Comparison of ENCODE assay signal across 8 mouse cellular contexts in the genomic region with DNA sequence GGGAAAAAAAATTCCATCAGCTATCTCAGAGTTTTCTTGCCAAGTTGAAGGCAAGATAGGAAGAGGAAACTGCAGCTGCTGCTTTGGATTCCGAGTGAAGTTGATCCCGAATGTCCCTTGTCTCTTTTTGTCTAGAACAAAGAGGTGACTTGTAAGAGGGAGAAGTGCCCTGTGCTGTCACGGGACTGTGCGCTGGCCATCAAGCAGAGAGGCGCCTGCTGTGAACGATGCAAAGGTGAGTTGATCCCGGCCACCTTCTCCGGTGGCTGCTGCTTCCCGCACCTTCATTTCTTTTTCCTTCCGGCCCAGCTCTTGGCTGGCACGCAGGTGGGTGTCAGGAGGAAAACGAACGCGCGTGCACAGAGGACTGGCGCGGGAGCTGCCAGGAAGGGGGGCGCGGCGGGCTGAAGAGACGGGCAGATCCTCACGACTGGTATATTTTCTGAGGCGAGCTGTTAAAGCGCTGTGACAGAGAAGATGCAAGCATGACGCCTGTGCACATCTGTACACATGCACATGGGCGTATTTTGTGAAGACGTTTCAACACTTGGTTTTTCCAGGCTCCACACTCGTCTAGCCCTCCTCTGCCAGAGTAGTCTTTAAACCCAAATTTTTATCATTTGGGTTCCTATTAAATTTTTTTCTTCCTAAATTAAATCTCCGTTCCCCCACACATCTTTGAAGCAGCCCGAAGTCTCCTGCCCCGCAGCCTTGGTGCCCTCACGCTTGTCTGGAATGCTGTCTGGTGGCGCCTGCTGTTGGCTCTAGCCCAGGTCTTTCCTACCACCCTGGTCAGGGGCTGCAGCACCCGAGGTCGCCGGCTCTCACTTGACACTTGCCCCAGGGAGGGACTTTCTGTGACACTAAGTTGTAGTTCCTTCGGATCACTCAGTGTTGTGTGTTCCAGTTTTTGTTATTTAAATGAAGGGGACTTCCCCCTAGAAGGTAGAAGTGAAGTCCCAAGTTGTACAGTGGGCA. TPM values are rescaled to one million over a fixed set of nuclear protein-coding genes. Genes with fewer than 3 reads are reported as not detected.
A peak's percentile ranks its signal among the peaks of the same experiment; 100 is the strongest.
DNase-seq lines count a peak whose midpoint lies in the region; ATAC-seq and TF ChIP-seq lines count a peak whose summit lies in the region.

No protein-coding gene starts in this region.

- H3K4me2 ChIP-seq in heart, embryonic 13.5 days = peak overlapping the region; percentile 59
- peak overlapping the region; percentile 47 for H3K4me2 ChIP-seq in limb, embryonic 15.5 days

- WGBS in heart, embryonic 13.5 days = 48% methylated on average over 37 of the region's 37 CpGs
- WGBS in limb, embryonic 15.5 days = 41% methylated on average over 37 of the region's 37 CpGs

- H3K4me3 ChIP-seq in gastrocnemius, adult 2 months = peak overlapping the region; percentile 63
- H3K4me3 ChIP-seq in heart, embryonic 13.5 days = peak overlapping the region; percentile 39
- H3K4me3 ChIP-seq in limb, embryonic 15.5 days = peak overlapping the region; percentile 21

- H3K9ac ChIP-seq in heart, embryonic 13.5 days = peak overlapping the region; percentile 34; the same call in 1 of the 2 replicates
- H3K9ac ChIP-seq in limb, embryonic 15.5 days = no peak overlapping the region

- peaks cover 20% of the 10 kb centered on the region for H3K4me1 ChIP-seq in heart, embryonic 13.5 days
- H3K4me1 ChIP-seq in limb, embryonic 15.5 days = peaks cover 21% of the 10 kb centered on the region

- no peak for ATAC-seq in heart, embryonic 13.5 days (ENCODE audit: extremely low read depth, insufficient number of reproducible peaks, low FRiP score, low TSS enrichment)
- ATAC-seq in limb, embryonic 15.5 days (ENCODE audit: insufficient number of reproducible peaks, low FRiP score, low TSS enrichment, low read depth) = no peak

- H3K36me3 ChIP-seq in heart, embryonic 13.5 days = peaks cover 7% of the 10 kb centered on the region; the same call in 1 of the 2 replicates
- no peaks in the 10 kb centered on the region for H3K36me3 ChIP-seq in limb, embryonic 15.5 days

- intact Hi-C loops in gastrocnemius, adult 2 months (cut with DNase I) = no loop called here
- intact Hi-C loops in gastrocnemius, postnatal 36 days (cut with DNase I) = no loop called here

- H3K27me3 ChIP-seq in heart, embryonic 13.5 days (replicated peaks) = no peaks in the 10 kb centered on the region
- peaks cover 11% of the 10 kb centered on the region; the same call in 1 of the 2 replicates for H3K27me3 ChIP-seq in limb, embryonic 15.5 days

- no peak for TF ChIP-seq CTCF in gastrocnemius, adult 2 months (IDR thresholded peaks at IDR 0.05)

- DNase-seq in gastrocnemius, adult 2 months = no peak
- no peak for DNase-seq in gastrocnemius, postnatal 36 days
- peak; percentile 25 for DNase-seq in Muller cell, postnatal 12 days (ENCODE audit: inconsistent ontology term)
- no peak for DNase-seq in adipocyte (ENCODE audit: low spot score)
- DNase-seq in thymus, postnatal 36 days = no peak
- no peak for DNase-seq in spleen, postnatal 36 days (ENCODE audit: low spot score in 2 of 2)

- H3K27ac ChIP-seq in gastrocnemius, adult 2 months = peak overlapping the region; percentile 6; the same call in 1 of the 2 replicates
- no peak overlapping the region for H3K27ac ChIP-seq in heart, embryonic 13.5 days (replicated peaks)
- no peak overlapping the region; the same call in 1 of the 2 replicates for H3K27ac ChIP-seq in limb, embryonic 15.5 days

- H3K9me3 ChIP-seq in heart, embryonic 13.5 days = peaks cover 5% of the 10 kb centered on the region; the same call in 1 of the 2 replicates
- no peaks in the 10 kb centered on the region for H3K9me3 ChIP-seq in limb, embryonic 15.5 days

RNA-seq across cellular contexts. Expression of a gene that starts 31.6 kb away (rescaled TPM):
- 1 to 10 TPM; 4.0 to 4.4 TPM for total RNA-seq in gastrocnemius, adult 2 months (2021)
- total RNA-seq in gastrocnemius, postnatal 36 days (2021) = 1 to 10 TPM; 3.2 to 5.3 TPM
- polyA plus RNA-seq in heart, embryonic 13.5 days (2015; fragmentation: Nextera tagmentation; extraction: Ambion mirVana) = 8.3 and 8.4 TPM in 2 replicates
- 14.8 and 15.5 TPM in 2 replicates for polyA plus RNA-seq in limb, embryonic 15.5 days (2015; fragmentation: Nextera tagmentation; extraction: Ambion mirVana)
